Mouse (Mus musculus) cerebellum, adult 2 months (tissue): Measurements from ENCODE around the gene Tcf19.

ENCODE experiments used
- CTCF ChIP-seq: fragments of 200-500 bp; IDR thresholded peaks from 2 replicates; pipeline ENCODE4 v1.5.1; 2011; ENCODE audit warnings: low read depth, mild to moderate bottlenecking, control low read depth, low read length, moderate library complexity, borderline replicate concordance; ENCODE audit not compliant: insufficient read depth
- POLR2A ChIP-seq: fragments of 200-500 bp; IDR thresholded peaks from 2 replicates; pipeline ENCODE4 v1.6.1; 2011; ENCODE audit warnings: low read length, control low read depth, borderline replicate concordance; ENCODE audit not compliant: insufficient read depth

DNA sequence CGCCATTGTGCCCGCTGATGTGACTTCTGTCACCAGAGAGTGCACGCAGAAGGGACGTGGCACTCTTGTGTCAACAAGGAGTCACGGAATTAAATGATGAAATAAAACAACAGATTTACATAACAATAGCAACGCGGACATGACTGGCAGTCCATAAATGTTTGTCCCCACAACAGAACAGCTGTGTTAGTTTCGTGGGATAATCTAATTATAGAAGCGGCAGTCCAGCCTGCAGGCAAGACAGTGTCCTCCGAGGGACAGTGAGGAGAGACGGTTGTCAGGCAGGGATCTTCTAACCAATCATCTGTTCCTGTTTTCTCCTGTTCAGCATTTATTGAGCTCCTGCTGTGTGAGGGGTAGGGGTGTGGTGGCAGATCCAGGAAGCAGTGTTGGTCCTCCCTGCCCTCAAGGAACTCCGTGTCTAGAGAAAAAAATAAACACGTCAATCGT, 26.8 kb upstream of the Tcf19 start:
- TF ChIP-seq POLR2A (no peak), CTCF (no peak)
